Mouse (Mus musculus) C2C12 (cell line): ENCODE results near the gene Gnaq.

Experiments used
- CEBPB ChIP-seq: IDR thresholded peaks from one replicate; pipeline ENCODE4 v1.6.1; 2011; ENCODE audit warnings: low read depth, mild to moderate bottlenecking, control low read depth, moderate library complexity
- CTCF ChIP-seq: IDR thresholded peaks from one replicate; pipeline ENCODE4 v1.5.1; 2011; ENCODE audit not compliant: control insufficient read depth, insufficient read depth, insufficient read length
- MYOD1 ChIP-seq: IDR thresholded peaks from one replicate; pipeline ENCODE4 v1.6.1; 2011; ENCODE audit warnings: low read depth; ENCODE audit not compliant: control insufficient read depth, insufficient read length
- MYOG ChIP-seq: IDR thresholded peaks from one replicate; pipeline ENCODE4 v1.6.1; 2011; ENCODE audit not compliant: control insufficient read depth, insufficient read length; ENCODE audit errors: extremely low read depth
- USF1 ChIP-seq: IDR thresholded peaks from one replicate; pipeline ENCODE4 v1.6.1; 2011; ENCODE audit warnings: low read depth, mild to moderate bottlenecking, control low read depth, moderate library complexity

- no peak for TF ChIP-seq CTCF
- no peak for TF ChIP-seq USF1
- no peak for TF ChIP-seq MYOG
- no peak for TF ChIP-seq CEBPB
- TF ChIP-seq MYOD1 = no peak
Observed at GRCm38 (mm10) chr19:16318128-16318811, 185.6 kb downstream of the Gnaq start.
